Mouse (Mus musculus): ENCODE data around the gene Fgf22.
"Not testable (repeated sequence)": the region's sequence is repeated elsewhere in the genome, so short reads cannot be mapped to it uniquely, and the experiment has no call there.

The Fgf22 gene

DNA sequence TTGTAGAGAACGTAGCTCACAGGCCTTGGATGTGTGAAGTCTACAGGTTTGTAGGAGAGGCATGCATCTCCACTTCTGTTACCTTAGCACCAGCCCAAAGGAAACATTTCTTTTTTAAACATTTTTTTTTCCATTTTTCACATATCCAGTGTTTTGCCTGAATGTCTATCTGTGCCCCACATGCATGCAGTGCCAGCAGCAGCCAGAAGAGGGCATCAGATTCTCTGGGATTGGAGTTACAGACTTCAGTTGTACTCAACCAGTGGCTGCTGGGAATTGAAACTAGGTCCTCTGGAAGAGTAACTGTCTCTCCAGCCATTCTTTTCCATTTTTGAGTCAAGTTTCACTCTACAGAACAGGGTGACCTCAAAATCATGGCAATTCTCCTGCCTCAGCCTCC is 22.4 kb upstream of the Fgf22 start:
- no peak for DNase-seq (ENCODE audit: low spot score)

DNA sequence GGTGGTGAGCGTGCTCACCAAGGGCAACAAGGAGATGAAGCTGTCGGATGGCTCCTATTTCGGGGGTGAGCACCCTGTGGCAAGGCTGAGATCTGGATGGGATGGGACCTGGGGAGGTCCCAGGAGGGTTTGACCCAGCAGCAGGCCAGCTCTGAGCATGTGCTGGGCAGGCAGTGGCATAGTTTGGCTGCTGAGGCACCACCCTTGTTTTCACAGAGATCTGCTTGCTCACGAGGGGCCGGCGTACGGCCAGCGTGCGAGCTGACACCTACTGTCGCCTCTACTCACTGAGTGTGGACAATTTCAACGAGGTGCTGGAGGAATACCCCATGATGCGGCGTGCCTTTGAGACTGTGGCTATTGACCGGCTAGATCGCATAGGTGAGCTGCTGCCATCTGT is 21.0 kb upstream of the Fgf22 start:
- no peak for DNase-seq (ENCODE audit: low spot score)

DNA sequence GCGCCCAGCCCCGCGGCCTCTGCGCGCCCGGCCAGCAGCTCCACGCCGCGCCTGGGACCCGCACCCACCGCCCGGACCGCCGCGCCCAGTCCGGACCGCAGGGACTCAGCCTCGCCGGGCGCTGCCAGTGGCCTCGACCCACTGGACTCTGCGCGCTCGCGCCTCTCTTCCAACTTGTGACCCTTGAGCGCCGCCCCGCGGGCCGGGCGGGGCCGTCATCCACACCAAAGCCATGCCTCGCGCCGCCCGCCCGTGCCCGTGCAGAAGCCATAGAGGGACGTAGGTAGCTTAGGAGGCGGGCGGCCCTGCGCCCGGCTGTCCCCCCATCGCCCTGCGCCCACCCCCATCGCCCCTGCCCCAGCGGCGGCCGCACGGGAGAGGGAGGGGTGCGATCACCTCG is 19.5 kb upstream of the Fgf22 start:
- DNase-seq (ENCODE audit: low spot score), result no peak

DNA sequence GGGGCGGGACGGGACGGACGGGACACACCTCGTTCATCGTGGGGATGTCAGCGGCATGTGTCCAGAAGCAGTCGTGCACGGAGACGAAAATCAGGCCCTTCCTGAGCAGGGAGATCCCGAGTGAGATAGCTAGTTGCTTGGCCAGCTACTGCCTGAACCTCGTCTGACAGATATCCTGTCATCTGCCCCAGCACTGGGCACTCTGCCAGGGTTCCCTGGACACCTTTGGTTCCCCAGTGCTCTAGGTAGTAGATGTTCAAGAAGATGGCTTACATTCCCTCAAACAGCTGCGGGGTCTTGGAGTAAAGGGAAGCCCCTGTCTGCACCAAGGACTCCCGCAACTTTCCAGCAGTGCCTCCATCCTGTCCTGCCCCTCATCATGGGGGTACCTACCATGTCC is 18.2 kb upstream of the Fgf22 start:
- no peak for DNase-seq (ENCODE audit: low spot score)

DNA sequence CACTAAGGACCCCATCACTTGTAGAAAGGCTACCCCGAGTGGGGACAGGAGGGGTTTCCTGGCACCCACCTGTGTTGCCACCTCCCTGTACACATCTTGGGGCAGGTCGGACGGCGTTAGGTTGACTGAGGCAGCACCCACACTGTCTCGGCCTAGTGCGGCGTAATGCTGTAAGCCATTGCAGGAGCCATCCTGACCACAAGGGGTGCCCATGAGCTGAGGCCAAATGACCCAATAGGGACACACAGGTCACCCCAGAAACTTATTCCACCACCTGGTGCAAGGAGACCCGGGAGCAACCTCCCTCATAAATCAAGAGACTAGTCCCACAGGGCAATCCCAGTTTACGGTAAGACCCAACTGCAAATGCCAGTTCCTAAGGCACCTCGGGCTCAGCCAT is 16.6 kb upstream of the Fgf22 start:
- DNase-seq (ENCODE audit: low spot score), result peak; percentile 42

DNA sequence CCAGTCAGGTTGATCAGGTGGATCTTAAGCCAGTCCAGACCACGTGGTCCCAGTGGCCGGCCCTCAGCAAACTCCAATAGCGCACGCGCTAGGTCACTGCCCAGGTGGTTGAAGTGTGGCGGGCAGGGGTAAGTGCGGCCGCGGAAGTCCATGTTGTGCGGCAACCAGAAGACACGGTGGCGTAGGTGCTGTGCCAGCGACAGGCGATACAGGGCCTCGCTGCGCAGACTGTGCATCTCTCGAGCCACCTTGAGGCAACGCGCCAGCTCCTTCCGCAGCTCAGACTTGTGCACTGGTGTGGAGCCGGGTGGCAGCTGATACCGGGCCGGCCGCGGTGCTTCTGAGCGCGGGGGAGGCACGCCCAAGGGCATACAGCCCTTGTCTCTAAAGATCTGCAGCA is 15.6 kb upstream of the Fgf22 start:
- no peak for DNase-seq (ENCODE audit: low spot score)

DNA sequence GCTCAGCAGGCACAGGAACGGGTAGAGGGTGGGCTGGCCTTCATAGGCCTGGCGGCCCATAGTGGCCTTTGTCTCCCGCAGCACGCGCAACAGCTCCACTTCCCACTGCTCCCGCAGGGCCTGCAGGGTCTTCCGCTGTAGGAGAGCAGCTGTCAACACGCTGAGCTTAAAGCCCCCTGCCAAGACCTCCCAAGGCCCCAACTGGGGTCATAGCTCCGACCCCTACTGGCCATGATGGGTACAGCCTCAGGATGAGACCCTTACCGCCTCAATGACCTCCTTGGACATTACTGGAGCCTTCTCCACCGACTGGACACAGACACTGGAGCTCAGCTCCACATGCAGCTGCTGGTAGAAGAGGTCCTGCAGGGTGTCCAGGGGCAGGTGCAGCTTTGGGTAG is 14.0 kb upstream of the Fgf22 start:
- peak; percentile 58 for DNase-seq (ENCODE audit: low spot score)

DNA sequence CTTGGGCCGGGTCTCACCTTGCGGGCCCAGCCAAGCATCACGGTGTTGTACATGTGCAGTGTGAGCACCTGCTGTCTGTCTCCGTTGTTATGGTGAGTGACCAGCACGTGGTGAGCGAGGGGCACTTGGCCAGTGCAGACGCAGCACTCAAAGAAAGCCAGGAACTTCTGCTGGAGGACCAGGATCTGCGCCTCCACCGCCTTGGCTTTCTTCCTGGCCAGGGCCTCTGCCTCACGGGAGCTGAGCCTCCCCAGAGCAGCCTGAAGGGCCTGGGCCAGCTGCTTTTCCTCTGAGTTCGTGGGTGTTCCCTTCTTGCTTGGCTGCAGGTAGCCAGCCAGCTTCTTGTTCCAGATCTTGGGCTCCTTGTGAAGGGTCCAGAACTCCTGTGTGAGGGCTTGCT is 11.7 kb upstream of the Fgf22 start:
- DNase-seq (ENCODE audit: low spot score), result no peak

DNA sequence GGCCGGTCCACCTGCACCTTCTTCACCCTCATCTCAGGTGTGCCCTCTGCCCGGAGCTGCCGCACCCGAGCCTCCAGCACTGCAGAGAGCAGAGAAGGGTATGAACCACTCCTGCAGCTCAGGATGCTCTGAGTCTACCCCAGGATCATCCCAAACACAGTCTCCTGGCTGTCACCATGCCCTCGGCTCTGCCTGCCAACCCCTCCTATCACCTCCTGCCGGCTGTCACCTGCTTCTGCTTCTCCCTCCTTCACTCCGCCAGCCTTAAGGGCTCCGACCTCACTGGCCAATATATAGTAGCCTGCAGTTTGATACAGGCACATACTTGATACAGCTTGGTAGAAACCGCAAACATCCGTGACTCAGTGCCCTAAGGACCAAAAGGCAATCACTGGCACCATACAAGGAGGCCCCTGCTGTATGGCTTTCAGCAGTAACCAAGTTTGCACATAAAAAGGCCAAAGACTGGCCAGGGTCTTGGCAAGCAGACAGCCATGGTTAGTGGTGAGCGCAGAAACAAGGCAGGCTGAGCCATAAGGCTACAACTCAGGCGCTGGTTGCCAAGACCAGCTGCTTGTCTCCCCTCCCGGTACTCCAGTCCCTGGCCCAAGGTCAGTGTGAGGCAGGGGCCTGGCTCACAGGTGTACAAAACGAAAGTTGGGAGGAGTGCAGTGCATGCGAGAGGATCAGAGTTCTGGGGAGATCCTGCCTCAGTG is 11.1 kb upstream of the Fgf22 start:
- DNase-seq (ENCODE audit: low spot score), result no peak

DNA sequence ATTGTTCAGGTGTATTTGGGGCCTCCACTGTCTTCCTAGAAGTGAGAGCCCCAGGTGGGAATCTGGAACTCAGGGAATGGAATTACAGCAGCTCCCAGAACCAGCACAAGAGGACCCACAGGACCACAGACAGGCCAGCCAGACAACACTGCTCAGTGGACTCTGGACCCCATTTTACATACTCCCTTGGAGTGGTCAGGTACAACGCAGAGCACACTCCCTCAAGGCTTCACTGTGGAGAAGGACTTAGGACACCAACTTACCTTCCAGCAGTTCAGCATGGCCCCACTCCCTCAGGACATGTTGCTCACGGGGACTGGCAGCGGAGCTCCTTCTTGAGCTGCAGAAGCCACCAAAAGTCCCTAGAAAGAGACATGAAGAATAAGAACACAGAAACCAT is 9.5 kb upstream of the Fgf22 start:
- no peak for DNase-seq (ENCODE audit: low spot score)

DNA sequence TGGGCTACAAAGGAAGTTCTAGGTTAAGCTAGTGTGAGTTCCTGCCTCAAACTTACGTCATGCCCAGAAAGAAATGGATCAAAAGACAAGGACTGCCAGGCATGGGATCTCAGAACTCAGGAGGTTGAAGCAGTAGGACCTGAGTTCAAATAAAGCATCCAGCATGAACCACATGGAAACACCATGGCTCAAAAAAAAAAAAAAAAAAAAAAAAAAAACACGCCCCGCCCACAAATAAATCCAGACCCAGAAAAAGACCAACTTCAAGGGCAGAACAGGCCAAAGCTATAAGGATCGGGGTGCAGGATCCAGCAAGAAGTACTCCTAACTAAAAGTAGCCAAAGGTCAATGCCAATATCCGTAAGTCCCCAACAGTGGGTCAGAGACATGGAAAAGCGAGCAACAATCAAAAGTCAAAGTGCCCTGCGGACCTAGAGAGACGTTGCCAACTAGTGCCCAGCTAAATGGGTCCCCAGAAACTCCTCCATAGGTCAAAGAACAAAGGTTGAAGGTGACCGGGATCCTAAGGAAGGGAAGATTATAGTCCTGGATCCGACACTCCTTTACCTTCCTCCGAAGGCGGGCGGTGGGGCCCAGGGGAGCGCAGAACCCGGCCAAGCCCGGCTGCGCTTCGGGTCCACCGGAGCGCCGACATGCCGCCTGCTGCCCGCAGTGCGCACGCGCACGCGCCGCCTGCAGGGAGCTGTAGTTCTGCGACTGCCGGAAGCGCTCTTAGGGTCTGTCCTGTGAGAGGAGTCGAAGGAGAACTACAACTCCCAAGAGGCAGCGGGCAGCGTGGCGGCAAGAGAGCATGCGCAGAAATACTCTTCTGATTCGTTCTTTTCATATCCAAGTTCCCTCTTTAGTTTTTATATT is 8.7 kb upstream of the Fgf22 start, which contains the start of gene Polrmt:
Gene Polrmt, minus strand, starts transcription at position 684 of the 876 bp plus-strand sequence.
- peak; percentile 99 for DNase-seq (ENCODE audit: low spot score)

DNA sequence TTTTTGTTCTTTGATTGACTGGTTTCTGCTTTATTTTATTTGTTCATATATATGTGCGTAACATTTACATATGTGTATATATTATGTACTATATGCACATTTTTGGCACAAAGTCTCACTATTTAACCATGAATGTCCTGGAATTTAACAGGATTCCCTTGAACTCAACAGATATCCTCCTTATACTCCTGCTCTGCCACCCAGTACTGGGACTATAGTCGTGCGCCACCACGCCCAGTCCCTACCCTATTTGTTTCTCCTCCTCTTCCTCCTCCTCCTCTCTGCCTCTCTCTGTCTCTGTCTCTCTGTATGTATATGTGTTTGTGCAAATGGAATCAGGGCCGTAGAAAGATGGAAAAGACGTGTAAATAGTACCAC is 8.1 kb upstream of the Fgf22 start:
- DNase-seq (ENCODE audit: low spot score), result no peak

DNA sequence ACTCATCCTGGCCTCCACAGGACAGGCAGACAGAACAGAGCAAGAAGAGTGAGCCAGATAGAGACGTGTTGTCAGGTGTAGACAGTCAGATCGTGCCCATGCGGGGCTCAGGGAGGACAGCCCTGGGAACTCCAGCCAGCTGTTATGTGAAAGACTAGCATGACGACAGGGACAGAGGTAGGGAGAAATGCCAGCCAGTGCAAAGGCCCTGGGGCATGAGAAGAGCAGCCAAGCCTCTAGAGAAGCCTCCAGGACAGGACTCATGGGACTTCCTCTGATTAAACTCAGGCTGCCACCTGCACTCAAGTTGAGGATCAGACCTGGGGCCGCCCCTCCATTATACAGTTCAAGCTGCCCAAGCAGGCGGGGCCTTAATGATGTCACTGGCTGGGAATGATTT is 6.4 kb upstream of the Fgf22 start:
- no peak for DNase-seq (ENCODE audit: low spot score)

DNA sequence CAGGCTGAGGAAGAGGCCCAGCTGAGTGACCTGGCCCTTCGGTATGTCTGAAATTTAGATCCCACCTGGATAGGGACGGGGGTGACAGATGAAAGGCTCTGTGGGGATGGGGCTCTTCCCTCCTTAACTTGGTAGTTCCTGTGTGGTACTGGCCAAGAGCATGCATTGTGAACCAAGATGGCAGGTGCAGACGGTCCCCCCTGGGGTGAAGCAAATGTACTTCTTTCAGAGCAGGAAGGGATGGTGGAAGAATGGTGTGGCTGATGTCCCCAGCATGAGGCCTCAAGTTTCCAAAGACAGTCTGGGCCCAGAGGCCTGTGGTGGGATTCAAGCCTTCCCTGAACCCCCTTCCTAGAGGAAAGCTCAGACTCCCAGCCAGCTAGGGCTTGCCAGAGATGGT is 978 bp downstream of the Fgf22 start:
- no peak for DNase-seq (ENCODE audit: low spot score)

DNA sequence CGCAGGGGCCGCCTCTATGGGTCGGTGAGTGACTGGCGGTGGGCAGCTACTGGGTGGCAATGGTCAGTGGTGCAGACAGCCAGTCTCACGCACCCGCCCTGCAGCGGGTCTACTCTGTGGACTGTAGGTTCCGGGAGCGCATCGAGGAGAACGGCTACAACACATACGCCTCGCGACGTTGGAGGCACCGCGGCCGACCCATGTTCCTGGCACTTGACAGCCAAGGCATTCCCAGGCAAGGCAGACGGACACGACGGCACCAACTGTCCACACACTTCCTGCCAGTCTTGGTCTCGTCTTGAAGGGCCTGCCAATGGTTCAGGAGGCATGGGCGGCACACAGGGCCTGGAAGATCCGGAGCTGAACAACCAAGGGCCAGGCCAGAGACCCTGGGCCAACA is 1.8 kb downstream of the Fgf22 start:
- DNase-seq (ENCODE audit: low spot score), result no peak

DNA sequence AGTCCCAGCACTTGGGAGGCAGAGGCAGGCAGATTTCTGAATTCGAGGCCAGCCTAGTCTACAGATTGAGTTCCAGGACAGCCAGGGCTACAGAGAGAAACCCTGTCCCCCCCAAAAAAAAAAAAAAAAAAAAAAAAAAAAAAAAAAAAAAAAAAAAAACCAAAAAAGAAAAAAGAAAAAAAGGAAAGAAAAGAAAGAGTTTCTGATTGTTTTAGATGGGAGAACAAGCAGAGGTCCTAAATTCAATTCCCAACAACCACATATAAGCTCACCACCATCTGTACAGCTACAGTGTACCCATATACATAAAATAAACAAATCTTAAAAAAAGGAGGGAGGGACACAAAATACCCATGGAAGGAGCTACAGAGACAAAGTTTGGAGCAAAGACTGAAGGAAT is 4.8 kb downstream of the Fgf22 start:
- not testable (repeated sequence) for DNase-seq (ENCODE audit: low spot score)

DNA sequence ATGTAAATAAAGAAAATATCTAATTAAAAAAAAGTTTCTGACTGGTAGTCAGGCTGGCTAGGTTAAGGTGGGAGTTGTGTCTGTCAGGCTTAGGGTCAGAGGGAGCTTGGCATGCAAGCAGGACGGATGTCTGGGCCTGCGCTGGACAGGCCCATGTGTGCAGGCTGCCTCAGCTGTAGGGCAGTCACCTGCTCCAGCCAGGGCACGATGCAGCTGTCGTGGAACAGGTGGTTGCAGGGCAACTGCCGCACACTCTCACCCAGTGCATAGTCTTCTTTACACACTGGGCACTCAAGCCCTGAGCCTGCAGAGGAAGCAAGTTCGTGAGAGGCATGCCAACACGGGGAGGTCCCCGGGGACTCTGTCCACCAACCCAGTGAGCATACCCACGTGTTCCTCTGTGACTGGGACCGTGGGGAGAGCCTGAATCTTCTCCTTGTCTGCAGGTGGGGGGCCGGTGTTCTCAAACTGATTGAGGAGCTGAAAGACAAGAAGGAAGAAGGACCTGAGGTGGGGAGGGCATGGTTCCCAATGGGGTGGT is 5.8 kb downstream of the Fgf22 start:
- DNase-seq (ENCODE audit: low spot score), result no peak

DNA sequence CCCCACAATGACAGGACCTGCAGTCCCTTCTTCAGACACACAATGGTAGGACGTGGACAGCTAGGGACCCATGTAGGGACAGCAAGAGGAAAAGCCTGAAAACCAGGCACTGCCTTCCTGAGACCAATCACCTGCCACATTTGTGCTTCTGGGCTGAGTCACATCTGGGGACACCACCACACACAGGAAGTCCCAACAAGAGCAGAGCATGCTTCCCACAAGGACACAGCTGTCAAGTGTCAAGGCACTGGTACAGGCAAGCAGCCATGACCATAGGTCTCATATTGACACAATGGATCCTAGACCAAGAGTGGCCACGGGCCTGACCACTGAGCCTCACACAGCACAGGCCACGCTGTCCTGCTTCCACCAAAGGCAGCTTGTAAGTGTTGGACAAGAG is 8.0 kb downstream of the Fgf22 start:
- no peak for DNase-seq (ENCODE audit: low spot score)

DNA sequence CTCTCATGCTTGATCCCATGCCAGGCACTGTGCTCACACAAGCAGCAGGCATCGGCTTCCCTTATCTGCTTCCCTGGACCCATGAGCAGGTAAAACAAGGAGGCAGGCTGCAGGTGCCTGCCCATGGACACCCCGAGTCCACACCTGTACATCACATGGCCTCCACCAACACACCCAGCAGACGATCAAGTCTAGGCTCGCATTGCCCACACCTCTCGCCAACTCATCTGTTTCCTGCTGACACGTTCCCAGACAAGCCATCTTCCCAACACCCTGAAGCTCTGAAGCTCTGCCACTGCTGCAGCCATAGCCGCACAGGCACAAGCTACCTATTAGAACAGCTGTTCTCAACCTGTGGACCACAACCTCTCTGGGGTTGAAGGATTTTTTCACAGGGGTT is 9.4 kb downstream of the Fgf22 start:
- DNase-seq (ENCODE audit: low spot score), result no peak

DNA sequence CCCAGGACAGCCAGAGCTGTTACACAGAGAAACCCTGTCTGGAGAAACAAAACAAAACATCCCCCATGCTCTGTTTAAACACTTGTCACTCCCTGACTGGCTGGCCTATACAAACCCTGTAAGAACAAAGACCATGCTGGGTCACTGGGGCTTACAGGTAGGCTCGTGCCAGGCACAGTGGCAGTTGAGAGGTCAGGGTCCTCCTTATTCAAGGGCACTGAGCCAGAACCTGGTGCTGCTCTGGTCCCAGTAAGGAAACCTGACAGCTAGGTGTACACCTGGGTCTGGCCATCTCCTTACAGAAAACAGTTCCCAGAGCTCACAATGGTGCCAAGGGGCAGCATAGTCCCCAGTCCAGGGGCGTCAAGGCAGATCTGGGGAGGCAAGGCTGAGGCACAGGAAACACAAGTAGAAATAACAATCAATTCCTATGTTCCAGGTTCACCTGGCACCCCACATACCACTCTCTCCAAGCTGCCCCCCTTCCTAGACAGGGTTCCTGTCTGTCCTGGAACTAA is 10.4 kb downstream of the Fgf22 start:
- no peak for DNase-seq (ENCODE audit: low spot score)

DNA sequence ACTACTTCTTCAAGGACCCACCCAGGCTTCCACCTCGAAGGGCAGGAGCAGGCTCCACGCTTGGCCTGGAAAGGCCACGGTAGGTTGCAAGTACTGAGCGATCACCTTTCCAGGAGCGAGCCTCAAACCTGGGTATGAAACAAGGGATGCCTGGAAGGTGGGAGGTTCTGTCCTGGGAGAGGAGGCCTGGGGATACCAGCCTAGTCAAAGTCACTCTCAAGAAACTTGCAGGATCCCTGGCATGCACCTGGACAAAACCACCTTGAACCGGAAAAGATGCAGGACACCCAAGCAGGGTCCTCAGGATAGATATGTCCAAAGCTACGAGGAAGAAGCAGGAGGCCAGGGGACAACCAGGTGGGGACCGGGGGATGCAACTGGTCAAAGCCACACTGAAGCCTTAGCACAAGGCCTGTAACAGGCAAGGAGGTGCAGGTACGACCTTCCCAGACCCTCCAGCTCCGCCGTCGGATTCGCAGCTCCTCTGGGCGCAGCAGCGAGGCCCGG is 11.2 kb downstream of the Fgf22 start:
- no peak for DNase-seq (ENCODE audit: low spot score)

DNA sequence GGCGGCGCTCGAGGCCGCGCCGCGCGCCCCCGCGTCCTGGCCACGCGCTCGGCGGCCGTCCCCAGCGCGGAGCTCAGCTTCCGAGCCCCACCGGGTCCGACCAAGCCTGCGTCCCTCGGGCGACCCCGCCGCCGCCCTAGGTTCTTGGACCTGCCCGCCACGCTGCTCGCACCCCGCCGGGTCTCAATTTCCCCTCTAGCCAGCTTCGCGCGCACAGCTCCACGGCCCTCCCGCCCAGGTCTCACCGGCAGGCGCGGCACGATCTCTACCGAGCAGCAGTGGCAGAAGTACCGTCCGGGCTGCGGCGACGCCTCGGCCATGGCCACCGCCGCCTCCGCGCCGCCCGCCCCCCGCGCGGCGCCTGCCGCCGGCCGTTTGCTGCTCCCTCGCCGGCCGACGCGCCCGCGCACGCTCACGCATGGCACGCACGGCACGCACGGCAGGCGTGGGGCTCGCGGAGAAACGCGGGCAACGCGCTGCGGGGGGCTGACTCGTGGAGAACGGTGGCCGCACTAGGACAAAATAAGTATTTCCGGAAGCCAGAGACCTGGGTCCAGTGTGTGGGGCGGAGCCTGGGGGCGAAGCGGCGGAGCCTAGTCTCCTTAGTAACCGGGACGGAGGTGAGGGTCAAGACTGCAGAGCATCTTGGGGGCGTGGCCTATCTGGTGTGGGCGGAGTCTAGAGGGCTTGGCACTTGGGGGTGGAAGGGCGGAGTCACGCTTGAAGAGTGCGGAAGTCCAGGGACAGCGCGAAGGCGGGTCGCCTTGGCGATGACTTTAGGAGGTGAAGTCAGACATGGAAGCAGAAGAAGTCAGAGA is 11.8 kb downstream of the Fgf22 start, which contains the start of gene Rnf126:
Gene Rnf126, minus strand, starts transcription at position 445 of the 818 bp plus-strand sequence.
- DNase-seq (ENCODE audit: low spot score), result peak; percentile 100
